Mouse (Mus musculus): ENCODE results near the gene Slfn3. TPM values are rescaled to one million over a fixed set of nuclear protein-coding genes. Genes with fewer than 3 reads are reported as not detected.
"Not testable (repeated sequence)": the region's sequence is repeated elsewhere in the genome, so short reads cannot be mapped to it uniquely, and the experiment has no call there.

Slfn3 gene
- polyA plus RNA-seq, 1 experiment, result 0.07 TPM

DNA sequence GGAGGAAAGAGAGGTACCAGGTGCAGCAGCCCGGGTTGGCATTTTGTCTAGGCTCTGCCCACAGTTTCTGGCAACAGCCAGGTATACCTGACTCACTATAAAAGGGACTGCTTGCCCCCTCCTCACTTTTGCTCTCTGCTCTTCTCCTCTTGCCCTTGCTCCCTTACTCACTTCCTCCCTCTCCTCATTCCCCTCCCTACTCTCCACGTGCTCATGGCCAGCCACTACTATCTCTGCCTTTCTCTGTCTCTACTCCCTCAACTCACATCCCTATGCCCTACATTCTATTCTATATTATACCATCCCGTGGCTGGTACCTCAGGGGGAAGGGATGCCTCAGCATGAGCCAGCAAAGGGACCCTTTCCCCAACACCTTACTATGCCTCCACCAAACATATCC is 33.6 kb downstream of the Slfn3 start:
- Histone ChIP-seq H3K27me3 (replicated peaks) (no peaks in the 10 kb centered on the region), H3K4me1 (peaks cover 68% of the 10 kb centered on the region), H3K36me3 (replicated peaks; ENCODE audit: low read length) (peaks cover 40% of the 10 kb centered on the region), H3K9me3 (no peaks in the 10 kb centered on the region), H3K4me3 (replicated peaks) (peak overlapping the region; percentile 94)
- TF ChIP-seq GATA1 (IDR thresholded peaks at IDR 0.05; ENCODE audit: borderline replicate concordance, low read length) (no peak), FLI1 (IDR thresholded peaks at IDR 0.05; ENCODE audit: low read length) (no peak)

DNA sequence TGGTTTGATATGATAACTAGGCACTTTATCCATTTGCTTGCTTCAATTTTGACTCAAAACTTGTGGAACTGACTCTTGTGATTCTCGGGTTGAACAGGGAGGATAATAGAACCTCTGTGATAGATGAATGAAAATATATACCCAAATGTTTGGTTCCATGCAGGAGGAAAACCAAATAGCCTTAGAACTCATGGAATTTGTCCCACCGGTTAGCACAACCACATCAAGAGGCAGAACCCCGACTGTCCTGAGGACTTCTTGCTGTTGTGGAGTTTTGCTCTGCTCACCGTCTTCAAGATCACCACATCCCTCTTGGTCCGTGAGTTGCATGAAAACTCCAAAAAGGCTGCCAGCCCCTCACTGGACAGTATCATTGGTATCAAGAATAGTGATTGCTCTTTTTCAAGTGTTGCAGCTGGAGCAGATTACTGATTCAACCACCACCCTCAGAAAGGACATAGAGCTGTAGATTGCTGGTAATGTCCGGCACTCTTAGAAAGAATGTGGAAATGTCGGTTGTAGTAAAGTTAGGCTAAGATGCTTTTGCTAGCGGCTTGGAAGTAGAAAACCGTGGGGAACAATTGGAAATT is 34.3 kb downstream of the Slfn3 start:
- Histone ChIP-seq H3K4me1 (peaks cover 72% of the 10 kb centered on the region), H3K36me3 (replicated peaks; ENCODE audit: low read length) (peaks cover 46% of the 10 kb centered on the region), H3K27me3 (replicated peaks) (no peaks in the 10 kb centered on the region), H3K9me3 (no peaks in the 10 kb centered on the region), H3K4me3 (replicated peaks) (peak overlapping the region; percentile 94)
- TF ChIP-seq FLI1 (IDR thresholded peaks at IDR 0.05; ENCODE audit: low read length) (no peak), GATA1 (IDR thresholded peaks at IDR 0.05; ENCODE audit: borderline replicate concordance, low read length) (no peak)

DNA sequence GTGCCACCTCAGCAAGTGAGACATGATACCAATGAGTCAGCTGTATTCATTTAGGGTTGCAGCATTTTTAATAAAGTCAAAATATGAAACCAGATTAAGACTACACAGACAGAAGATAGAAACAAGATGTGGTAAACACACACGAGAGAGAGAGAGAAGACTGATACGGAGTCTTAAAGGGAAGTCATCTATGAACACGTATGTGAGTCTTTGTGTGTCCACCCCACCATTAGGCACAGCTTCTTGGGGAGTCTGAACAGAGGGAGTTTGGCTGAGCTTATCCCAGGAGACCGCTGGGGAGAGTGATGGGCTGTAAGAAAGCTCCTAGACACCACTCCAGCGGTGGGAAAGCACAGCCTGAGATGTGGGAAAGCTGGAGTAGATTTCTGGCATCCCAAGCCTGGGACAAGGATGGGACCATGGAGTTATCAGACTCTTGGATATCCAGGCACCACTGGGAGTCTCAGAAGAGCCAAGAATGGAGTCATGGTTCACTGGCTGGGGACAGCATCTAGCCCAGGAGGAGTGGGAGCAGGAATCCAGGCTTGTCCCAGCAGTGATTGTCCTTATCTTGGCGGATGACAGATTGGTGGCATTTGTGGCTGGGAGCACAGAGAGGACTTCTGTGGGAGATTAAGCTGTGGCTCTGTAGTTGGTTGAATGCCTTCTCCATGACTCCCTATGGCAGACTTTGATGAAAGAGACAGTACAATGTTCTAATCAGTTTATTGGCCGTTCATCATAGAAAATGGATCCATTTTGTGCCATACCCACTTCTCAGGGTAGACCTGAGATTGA is 37.0 kb downstream of the Slfn3 start:
- peaks cover 57% of the 10 kb centered on the region for H3K4me1 ChIP-seq
- peaks cover 55% of the 10 kb centered on the region for H3K36me3 ChIP-seq (replicated peaks; ENCODE audit: low read length)
- H3K27me3 ChIP-seq (replicated peaks), result no peaks in the 10 kb centered on the region
- H3K9me3 ChIP-seq, result no peaks in the 10 kb centered on the region
- no peak overlapping the region for H3K4me3 ChIP-seq (replicated peaks)
- TF ChIP-seq GATA1 (IDR thresholded peaks at IDR 0.05; ENCODE audit: borderline replicate concordance, low read length) (no peak), FLI1 (IDR thresholded peaks at IDR 0.05; ENCODE audit: low read length) (no peak)

DNA sequence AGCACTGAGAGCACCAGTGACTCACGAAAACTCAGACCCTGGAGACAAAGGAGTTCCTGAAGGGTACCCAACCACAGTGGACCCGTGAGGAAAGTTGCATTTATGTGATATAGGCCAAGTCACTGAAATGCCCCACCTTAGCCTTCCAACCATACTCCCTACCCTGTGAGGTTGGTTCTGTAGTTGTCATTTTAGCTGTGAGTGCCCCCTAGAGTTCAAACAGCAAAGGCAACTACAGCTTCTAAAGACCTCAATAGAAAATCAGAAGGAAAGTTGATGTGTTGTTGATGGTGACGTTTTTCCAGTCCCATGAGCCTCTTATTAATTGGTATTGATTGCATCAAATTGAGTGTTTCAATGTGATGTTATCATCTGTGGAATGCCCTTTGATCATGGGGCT is 39.8 kb downstream of the Slfn3 start:
- Histone ChIP-seq H3K4me3 (replicated peaks) (no peak overlapping the region), H3K36me3 (replicated peaks; ENCODE audit: low read length) (peaks cover 49% of the 10 kb centered on the region), H3K4me1 (peaks cover 43% of the 10 kb centered on the region), H3K9me3 (no peaks in the 10 kb centered on the region), H3K27me3 (replicated peaks) (no peaks in the 10 kb centered on the region)
- no peak for TF ChIP-seq GATA1 (IDR thresholded peaks at IDR 0.05; ENCODE audit: borderline replicate concordance, low read length)
- no peak for TF ChIP-seq FLI1 (IDR thresholded peaks at IDR 0.05; ENCODE audit: low read length)

DNA sequence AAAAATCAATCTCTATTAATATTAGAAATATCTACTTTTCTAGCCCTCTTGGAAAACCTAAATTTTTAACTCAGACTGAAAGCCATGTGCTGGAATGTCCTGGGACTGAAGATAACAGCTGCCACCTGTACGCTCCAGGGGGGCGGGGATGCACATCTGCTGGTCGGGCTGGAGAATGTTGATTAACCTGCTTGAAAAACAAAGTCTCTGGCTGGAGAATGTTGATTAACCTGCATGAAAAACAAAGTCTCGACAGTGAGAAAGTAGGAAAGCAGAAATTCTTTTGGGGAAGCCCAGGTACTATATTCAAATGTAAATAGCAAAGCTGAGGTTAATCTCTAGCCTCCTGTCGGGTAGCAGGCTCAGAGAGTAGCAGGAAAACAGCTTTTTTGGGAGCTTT is 42.5 kb downstream of the Slfn3 start:
- H3K4me3 ChIP-seq (replicated peaks); H3K27me3 ChIP-seq (replicated peaks); H3K9me3 ChIP-seq: not testable (repeated sequence)
- Histone ChIP-seq H3K4me1 (peaks cover 34% of the 10 kb centered on the region), H3K36me3 (replicated peaks; ENCODE audit: low read length) (peaks cover 41% of the 10 kb centered on the region)

DNA sequence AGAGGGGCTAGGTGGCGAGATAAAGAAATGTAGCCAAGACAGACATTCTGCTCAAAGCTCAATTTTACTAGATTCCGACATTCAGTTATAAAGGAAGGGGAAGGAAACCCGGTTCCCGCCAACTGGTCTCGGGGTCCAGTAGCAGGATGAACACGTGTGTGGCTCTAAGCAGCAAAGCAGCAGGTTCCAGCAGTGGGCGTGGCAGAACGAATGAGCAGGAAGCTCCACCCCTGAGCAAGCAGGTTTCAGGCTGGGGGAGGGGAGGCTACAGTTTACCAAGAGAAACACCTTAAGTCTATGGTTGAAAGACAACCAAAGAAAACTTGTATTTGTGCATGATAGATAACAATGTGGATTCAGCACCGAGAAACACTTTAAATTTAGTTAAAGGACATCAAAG is 46.3 kb downstream of the Slfn3 start:
- H3K4me3 ChIP-seq (replicated peaks); H3K27me3 ChIP-seq (replicated peaks); H3K9me3 ChIP-seq: not testable (repeated sequence)
- H3K36me3 ChIP-seq (replicated peaks; ENCODE audit: low read length), result peaks cover 47% of the 10 kb centered on the region
- peaks cover 18% of the 10 kb centered on the region for H3K4me1 ChIP-seq

DNA sequence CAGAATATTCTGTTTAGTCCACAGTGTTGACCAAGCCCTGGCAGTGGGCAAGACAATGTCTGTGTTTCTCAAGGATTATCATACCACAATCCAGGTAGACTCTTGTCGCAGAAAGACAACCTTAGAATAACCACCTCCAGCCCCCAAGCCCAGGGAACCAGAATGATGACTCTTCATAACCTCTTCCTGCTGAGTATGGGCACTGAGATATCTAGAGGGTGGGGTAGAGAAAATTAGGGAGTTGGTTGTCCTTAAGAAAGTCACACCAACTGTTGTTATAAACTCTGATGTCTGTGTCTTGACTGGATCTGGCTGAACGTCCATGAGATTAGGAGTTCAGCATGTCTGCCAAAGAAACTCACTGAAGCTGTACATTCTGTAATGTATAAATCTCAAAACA is 47.3 kb downstream of the Slfn3 start:
- H3K27me3 ChIP-seq (replicated peaks), result no peaks in the 10 kb centered on the region
- H3K4me1 ChIP-seq, result peaks cover 18% of the 10 kb centered on the region
- no peaks in the 10 kb centered on the region for H3K9me3 ChIP-seq
- TF ChIP-seq GATA1 (IDR thresholded peaks at IDR 0.05; ENCODE audit: borderline replicate concordance, low read length), result no peak
- no peak for TF ChIP-seq FLI1 (IDR thresholded peaks at IDR 0.05; ENCODE audit: low read length)
- H3K36me3 ChIP-seq (replicated peaks; ENCODE audit: low read length), result peaks cover 57% of the 10 kb centered on the region
- no peak overlapping the region for H3K4me3 ChIP-seq (replicated peaks)

DNA sequence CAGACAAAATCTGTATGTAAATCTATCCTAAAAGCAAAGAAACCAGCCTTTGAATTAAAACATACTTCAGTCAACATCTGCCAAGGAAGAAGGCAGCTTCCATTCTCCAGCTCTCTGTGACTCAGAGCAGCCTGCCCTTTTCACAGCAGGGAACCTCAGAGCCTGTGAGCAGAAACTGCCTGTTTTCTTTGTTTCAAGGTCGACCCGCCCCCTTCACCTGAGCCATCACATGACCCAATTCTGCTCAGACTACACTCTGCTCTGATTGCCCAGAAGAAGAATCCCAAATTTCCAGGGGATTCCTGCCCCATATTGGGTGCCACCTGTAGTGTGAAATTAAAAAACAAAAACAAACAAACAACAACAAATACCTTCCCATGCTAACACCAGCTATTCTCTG is 48.7 kb downstream of the Slfn3 start:
- peaks cover 70% of the 10 kb centered on the region for H3K36me3 ChIP-seq (replicated peaks; ENCODE audit: low read length)
- H3K9me3 ChIP-seq, result no peaks in the 10 kb centered on the region
- TF ChIP-seq GATA1 (IDR thresholded peaks at IDR 0.05; ENCODE audit: borderline replicate concordance, low read length) (no peak), FLI1 (IDR thresholded peaks at IDR 0.05; ENCODE audit: low read length) (no peak)
- H3K4me1 ChIP-seq, result peaks cover 18% of the 10 kb centered on the region
- H3K4me3 ChIP-seq (replicated peaks), result no peak overlapping the region
- H3K27me3 ChIP-seq (replicated peaks), result no peaks in the 10 kb centered on the region

DNA sequence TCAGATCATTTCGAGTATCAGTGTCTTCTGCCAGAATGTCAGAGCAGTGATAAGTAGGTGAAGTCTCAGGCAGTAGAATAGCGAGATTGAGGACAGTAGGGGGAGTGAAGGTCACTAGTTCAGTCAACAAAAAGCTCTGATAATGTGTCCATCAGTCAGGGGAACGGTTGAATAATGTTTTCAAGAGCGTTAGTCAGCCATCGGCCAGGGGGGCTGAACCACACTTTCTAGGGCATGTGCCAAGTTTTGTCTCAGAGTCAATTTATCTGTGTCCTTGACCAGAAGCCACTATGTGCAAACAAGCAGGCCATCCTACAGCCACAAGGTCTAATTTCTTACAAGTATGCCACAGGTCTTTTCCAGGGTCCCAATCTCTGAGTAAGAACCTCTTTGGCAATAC is 66.1 kb downstream of the Slfn3 start:
- peaks cover 45% of the 10 kb centered on the region for H3K36me3 ChIP-seq (replicated peaks; ENCODE audit: low read length)
- H3K27me3 ChIP-seq (replicated peaks); H3K9me3 ChIP-seq; H3K4me1 ChIP-seq; H3K4me3 ChIP-seq (replicated peaks): not testable (repeated sequence)

DNA sequence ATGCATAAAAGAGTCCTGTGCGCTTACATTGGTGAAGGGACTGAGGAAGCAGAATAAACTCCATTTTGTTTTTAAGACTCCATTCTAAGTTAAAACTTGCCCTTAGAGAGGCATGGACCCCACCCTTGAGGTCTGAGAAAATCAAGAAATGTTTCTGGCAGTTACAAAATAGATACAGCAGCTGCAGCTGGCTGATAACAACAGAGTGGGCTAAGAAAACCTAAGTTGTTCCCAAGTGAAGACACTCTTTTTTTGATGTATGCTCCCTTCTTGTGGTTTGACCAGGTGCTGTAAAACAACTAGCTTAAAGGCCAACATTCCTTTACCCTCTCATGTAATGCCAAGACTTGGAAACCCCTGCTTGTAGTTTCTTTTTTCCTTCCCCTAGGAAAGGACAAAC is 71.5 kb downstream of the Slfn3 start:
- H3K9me3 ChIP-seq, result no peaks in the 10 kb centered on the region
- TF ChIP-seq GATA1 (IDR thresholded peaks at IDR 0.05; ENCODE audit: borderline replicate concordance, low read length), result no peak
- TF ChIP-seq FLI1 (IDR thresholded peaks at IDR 0.05; ENCODE audit: low read length), result no peak
- H3K27me3 ChIP-seq (replicated peaks), result no peaks in the 10 kb centered on the region
- peaks cover 30% of the 10 kb centered on the region for H3K4me1 ChIP-seq
- peaks cover 31% of the 10 kb centered on the region for H3K36me3 ChIP-seq (replicated peaks; ENCODE audit: low read length)
- H3K4me3 ChIP-seq (replicated peaks), result no peak overlapping the region

DNA sequence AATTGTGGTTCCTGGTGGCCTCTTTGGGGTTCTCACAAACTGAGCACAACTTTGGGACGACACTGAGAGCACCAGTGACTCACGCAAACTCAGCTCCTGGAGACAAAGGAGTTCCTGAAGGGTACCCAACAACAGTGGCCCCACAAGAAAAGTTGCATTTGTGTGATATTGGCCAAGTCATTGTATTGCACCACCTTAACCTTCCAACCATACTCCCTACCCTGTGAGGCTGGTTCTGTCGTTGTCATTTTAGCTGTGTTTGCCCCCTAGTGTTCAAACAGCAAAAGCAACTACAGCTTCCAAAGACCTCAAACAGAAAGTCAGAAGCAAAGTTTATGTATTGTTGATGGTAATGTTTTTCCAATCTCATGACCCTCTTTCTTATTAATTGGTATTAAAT is 72.0 kb downstream of the Slfn3 start:
- no peak for TF ChIP-seq FLI1 (IDR thresholded peaks at IDR 0.05; ENCODE audit: low read length)
- TF ChIP-seq GATA1 (IDR thresholded peaks at IDR 0.05; ENCODE audit: borderline replicate concordance, low read length), result no peak
- H3K4me3 ChIP-seq (replicated peaks), result no peak overlapping the region
- peaks cover 30% of the 10 kb centered on the region for H3K4me1 ChIP-seq
- no peaks in the 10 kb centered on the region for H3K27me3 ChIP-seq (replicated peaks)
- no peaks in the 10 kb centered on the region for H3K9me3 ChIP-seq
- peaks cover 31% of the 10 kb centered on the region for H3K36me3 ChIP-seq (replicated peaks; ENCODE audit: low read length)

Other genes with a start within 250 kb of the Slfn3 start
- 1.5 TPM in 1 of 2 replicates, not detected in the other for gene Slfn5, start 240.0 kb upstream of the Slfn3 start, polyA plus RNA-seq (2012; ENCODE audit: insufficient read depth, low replicate concordance)
- gene Slfn9, start 199.5 kb upstream of the Slfn3 start, polyA plus RNA-seq (2012; ENCODE audit: insufficient read depth, low replicate concordance), result 1.9 TPM in 1 of 2 replicates, not detected in the other
- gene Slfn8, start 170.5 kb upstream of the Slfn3 start, polyA plus RNA-seq (2012; ENCODE audit: insufficient read depth, low replicate concordance), result 1.3 TPM in 1 of 2 replicates, not detected in the other
- 9.0 TPM in 1 of 2 replicates, not detected in the other for gene Slfn2, start 126.2 kb upstream of the Slfn3 start, polyA plus RNA-seq (2012; ENCODE audit: insufficient read depth, low replicate concordance)
- 0.28 TPM in 1 of 2 replicates, not detected in the other for gene Slfn1, start 74.5 kb upstream of the Slfn3 start, polyA plus RNA-seq (2012; ENCODE audit: insufficient read depth, low replicate concordance)
- 0.03 TPM in 1 of 2 replicates, not detected in the other for gene Slfn4, start 16.1 kb upstream of the Slfn3 start, polyA plus RNA-seq (2012; ENCODE audit: insufficient read depth, low replicate concordance)
- gene Slfn14, start 95.4 kb downstream of the Slfn3 start, polyA plus RNA-seq (2012; ENCODE audit: insufficient read depth, low replicate concordance), result 1.4 TPM in 1 of 2 replicates, not detected in the other
- gene Ap2b1, start 107.7 kb downstream of the Slfn3 start, polyA plus RNA-seq (2012; ENCODE audit: insufficient read depth, low replicate concordance), result 3.7 and 13.6 TPM in 2 replicates
- gene Pex12, start 111.3 kb downstream of the Slfn3 start, polyA plus RNA-seq (2012; ENCODE audit: insufficient read depth, low replicate concordance), result 2.2 and 9.8 TPM in 2 replicates
- gene Rasl10b, start 217.8 kb downstream of the Slfn3 start, polyA plus RNA-seq (2012; ENCODE audit: insufficient read depth, low replicate concordance), result 0.17 and 1.7 TPM in 2 replicates
- not detected in 2 replicates for gene Gas2l2, start 238.1 kb downstream of the Slfn3 start, polyA plus RNA-seq (2012; ENCODE audit: insufficient read depth, low replicate concordance)
- 2.3 TPM in 1 of 2 replicates, not detected in the other for gene 1700020L24Rik, start 246.3 kb downstream of the Slfn3 start, polyA plus RNA-seq (2012; ENCODE audit: insufficient read depth, low replicate concordance)

Data from megakaryocyte, embryonic 14.5 days (primary cell).